Mouse (Mus musculus): ENCODE measurements around the gene Ufsp1. TPM values are rescaled to one million over a fixed set of nuclear protein-coding genes. Genes with fewer than 3 reads are reported as not detected.
A peak's percentile ranks its signal among the peaks of the same experiment; 100 is the strongest.
"Not testable (repeated sequence)": the region's sequence is repeated elsewhere in the genome, so short reads cannot be mapped to it uniquely, and the experiment has no call there.

Gene Ufsp1
- 10 to 100 TPM; 37.2 to 43.6 TPM for total RNA-seq (2021)
- long read RNA-seq, experiment 1, partial matches to known transcripts, result 0 of 4 reads
- long read RNA-seq, experiment 1, other reads (novel, unspliced or antisense), result 0 of 4 reads
- long read RNA-seq, experiment 2, transcript Ufsp1-201 (1 exons, 1,037 nt), result major isoform, 8 of 8 reads
- long read RNA-seq, experiment 2, partial matches to known transcripts, result 0 of 8 reads
- long read RNA-seq, experiment 2, other reads (novel, unspliced or antisense), result 0 of 8 reads

DNA sequence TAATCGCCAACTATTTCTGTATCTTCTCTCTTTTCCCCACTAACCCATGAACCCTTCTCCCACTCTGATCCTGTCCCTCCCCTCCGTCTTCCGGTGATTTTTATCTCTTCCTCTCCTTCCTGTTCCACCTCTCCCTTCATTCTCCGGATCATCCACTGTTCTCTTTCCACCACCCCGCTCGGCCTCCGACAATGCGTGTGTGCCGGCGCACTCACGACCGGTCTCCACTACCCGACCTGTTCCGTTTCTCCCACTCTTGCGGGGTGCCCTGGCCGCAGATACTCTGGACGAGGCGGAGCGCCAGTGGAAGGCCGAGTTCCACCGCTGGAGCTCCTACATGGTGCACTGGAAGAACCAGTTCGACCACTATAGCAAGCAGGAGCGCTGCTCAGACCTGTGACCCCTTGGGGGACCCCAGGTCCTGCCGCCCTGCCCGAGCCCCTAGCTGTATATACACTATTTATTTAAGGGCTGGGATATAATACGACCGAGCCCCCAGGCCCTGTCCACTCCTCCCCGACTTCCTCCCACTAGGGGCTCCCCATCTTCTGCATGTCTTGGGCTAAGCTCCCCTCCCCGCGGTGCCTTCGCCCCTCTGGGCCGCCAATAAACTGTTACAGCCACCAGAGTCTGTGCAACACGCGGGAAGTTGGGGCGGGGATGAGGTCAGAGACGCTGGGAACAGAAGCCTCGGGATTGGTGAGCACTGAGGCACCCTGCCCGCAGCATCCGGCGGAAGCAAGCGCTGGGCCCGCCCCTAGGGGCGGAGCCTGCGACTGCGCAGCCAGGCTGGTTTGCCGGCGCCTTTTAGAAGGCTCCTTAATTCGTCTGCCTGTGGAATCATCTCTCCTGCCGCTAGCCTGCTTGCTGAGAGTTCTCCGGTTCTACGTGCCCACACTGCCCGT lies at the start of gene Ufsp1:
Ufsp1 (plus strand) TSS at position 791 of the 905 bp plus-strand sequence.
- peak; percentile 95 for DNase-seq

DNA sequence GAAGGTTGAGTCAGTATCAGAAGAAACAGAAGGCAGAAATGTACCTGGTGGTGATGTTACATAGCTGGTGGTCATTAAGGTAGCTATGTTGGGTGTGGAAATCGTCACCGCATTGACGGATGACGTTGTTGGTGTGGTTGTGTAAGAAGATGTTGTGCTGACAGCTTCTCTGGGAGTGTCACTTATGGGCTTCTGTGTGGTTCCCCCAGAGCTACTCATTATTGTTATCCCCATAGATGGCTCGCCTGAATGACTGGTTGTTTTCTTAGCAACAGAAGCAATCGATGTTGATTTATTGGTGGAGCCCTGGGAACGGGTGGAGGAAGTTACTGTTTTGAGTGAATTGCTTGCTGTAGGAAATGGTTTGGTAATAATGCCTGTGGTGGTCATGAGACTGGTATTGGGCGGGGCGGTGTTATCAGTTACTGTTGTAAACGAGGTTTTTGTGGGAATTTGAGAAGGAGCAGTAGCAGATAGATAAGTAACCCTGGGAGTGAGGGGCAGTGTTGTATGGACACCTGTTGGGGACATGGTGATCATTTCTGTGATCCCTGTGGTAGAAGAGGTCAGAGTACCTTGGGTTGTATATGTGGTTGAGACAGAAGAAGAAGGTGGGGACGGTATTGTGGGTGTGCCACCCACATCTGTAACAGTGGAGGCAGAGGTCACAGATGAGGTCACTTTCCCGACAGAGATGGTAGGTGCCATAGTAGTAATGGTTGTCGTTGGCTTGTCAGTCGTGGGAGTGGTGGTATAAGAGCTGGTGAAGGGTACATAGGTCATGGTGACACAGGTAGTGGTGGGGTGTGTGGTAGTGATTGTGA lies 30.3 kb upstream of the Ufsp1 start:
- DNase-seq, result no peak

DNA sequence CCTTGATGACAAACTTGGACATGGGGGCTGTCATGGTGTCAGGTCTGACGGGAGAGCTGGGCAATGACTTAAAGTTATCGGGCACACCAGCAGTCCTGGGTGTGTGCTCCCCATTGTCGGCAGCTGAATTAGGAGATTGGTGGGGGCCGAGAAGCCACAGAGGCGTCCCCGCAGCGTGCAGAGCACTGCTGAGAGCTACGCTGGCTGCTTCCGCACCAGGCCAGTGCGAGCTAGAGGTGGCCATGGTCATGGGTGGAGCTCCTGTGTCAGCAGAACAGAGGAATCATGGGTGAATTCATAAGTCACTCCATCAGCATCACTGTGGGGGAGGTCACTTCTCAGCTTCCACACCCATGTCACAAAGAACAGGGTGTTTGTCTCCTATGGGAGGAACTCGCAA lies 29.6 kb upstream of the Ufsp1 start:
- DNase-seq, result no peak

DNA sequence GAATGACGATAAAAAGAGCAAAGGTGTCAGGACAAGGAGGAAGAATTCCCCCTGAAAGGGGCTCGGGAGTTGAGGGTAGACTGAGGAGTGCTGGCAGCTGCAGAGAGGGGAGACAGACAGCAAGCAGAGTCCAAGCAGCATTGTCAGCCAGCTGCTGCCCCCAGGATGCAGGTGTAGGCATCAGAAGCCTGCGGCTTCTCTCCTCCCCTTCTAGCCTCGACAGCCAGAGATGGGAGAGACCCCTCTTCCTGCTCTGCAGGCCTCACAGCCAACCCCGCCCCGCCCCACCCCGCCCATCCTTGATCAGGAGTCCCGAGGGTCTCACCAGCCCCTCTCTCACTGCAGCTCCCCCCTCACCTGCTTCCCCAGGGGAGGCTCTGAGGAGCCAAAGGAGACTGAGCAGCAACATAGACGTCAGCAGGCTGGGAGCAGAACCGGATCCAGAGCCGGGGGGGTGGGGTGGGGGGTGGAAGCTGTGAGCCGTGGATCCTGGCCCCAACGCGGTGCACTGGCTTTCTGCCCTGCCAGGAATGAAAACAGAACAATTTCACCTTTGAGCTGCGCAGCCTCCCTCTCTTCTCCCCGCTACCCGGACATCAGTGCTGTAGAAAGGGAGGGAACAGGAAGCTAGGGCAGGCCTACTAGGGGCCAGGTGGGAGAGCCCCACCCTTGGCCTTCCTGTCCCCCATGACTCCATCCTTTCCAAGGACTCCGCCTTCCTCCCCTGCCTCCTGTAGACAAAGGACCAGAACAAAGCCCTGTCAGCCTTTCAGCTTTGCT lies 26.1 kb upstream of the Ufsp1 start:
- no peak for DNase-seq

DNA sequence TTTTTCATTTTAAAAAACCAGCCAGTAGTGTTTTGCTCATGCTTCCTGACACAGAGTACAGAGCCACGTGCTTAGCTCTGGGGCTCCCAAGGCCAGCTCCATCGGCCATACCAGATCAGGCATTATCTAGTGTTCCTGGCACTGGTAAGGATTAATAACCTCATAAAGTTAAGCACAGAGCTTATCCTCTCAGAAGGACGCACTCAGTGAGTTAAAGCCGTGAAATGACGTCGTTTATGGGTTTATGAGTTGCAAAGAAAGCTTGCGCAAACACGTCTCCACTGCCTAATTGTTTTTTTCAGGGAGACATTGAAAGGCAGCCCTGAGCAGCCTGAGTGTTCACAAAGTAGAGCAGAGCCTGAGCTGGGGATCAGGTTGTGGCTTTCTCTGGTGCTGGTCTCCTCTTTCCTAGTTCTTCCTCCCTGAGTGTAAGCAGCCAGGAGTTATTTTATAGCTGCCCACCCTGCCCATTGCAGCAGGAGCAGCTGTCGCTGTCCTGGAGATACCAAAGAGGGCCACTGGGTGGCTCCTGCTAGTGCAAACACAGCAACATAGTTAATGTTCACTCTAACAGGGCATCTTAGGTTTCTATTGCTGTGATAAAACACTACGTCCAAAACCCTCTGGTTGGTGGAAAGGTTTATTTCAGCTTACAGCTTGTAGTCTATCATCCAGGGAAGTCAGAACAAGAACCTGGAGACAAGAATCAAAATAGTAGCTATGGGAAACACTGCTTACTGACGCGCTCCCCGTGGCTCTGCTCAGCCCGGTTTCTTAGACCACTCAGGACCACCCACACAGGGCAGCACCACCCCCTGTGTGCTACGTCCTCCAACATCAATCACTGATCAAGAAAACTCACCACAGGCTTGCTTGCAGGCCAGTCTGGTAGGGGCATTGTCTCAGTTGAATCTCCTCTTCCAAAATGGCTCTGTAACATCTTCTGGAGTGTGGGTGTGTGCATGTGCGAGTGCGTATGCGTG lies 16.8 kb upstream of the Ufsp1 start:
- DNase-seq, result no peak

DNA sequence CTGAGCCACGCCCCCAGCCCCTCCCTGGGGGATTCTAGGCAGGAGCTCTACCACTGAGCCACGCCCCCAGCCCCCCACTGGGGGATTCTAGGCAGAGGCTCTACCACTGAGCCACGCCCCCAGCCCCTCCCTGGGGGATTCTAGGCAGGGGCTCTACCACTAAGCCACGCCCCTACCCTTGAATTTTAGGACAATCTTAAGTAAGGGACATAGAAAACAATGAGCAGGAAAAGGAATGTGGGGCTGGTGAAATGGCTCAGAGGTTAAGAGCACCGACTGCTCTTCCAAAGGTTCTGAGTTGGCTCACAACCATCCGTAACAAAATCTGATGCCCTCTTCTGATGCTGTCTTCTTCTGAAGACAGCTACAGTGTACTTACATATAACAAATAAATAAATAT lies 10.0 kb upstream of the Ufsp1 start:
- DNase-seq, result not testable (repeated sequence)

DNA sequence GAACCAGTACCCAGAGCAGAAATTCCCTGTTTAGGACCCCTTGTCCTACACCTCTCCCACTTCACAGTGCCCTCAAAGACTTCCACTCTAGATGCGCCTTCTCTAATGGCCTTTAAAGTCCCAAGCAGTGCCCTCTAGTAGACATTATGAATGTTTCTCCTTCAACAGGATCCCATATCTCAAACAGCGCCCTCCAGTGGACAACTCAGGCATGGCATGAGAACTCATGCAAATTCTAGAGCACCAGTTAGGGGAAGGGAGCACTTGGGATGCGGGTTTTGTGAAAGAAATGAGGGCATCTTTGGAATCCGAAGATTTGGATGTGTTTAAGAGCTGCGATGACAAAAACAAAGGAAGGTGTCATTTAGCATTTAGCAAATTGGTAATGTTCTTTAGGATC lies 9.4 kb upstream of the Ufsp1 start:
- peak; percentile 75 for DNase-seq

DNA sequence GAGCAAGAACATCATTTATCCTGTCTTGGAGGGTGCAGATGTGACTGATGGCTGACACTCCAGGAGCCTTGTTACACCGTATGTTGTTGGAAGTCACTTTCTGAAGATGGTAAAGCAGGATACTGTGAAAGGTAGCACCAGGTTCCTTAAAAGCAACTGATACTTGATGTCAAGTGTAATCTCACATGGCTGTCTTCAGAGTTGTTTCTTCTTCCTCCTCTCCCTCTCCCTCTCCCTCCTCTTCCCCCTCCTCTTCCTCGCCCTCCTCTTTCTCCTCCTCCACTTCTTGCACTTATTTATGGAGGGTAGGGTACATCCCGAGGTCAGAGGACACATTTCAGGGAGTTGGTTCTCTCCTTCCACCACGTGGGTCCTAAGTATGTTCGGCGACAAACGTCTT lies 8.4 kb upstream of the Ufsp1 start:
- no peak for DNase-seq

DNA sequence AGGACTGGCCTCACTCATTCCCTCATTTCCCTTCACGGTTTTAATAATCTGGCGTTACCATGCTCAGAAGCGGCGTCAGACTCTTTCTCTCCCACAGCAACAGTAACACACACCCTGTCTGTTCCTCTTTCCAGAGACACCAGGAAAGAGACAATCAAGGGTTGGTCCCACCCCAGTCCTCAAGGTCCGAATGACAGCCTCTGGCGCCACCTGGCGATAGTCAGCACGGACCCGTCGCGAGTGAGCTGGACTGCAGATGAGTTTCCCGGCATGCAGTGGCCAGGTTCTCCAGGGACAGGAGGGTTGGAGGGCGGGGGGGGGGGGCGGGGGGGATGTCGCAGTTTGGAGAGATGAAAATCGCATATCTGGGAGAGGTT lies 7.8 kb upstream of the Ufsp1 start:
- peak; percentile 93 for DNase-seq

DNA sequence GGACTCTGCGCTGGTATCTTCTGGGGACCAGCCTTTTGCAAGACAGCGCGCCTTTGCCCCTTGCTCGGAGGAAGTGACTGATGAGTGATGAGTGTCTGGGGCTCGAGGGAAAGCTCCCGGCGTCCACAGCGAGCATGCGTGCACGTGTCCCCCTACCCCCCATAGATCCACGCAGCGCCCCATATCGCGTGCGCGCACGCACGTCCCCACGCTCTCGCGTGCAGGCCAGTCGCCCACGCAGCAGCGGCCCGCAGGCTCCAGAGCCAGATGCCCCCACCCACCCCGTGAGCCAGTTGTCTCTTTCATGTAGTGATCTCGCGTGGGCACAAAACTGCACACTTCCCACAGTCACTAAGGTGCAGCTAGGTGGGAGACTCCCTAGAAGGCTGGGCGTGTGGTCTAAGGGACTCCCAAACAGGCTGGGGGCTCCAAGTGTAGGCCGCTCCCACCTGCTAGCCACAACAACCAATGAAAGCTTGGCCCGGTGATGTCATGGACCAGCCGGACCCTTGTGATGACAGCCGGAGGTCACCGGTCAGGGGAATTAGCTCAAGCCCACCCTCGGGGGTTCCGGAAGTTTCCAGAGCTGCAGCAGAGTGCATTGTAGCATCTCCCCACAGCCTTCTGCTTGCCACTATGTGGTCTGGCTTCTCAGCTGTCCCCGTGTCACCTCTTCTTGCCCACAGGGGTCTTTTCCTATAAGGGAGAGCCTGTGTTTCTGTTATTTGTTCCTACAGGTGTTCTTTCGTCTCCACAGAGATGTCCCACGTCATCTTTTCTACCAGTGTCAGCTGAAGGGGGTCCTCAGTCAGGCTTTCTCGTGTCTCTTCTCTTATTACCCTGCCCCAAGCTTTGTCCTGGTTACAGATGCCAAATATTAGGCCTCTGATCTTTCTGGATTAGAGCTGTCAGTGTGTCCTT lies 7.1 kb upstream of the Ufsp1 start, which contains the start of gene Ache:
Ache (plus strand) TSS at position 488 of the 921 bp plus-strand sequence.
- DNase-seq, result peak; percentile 39

DNA sequence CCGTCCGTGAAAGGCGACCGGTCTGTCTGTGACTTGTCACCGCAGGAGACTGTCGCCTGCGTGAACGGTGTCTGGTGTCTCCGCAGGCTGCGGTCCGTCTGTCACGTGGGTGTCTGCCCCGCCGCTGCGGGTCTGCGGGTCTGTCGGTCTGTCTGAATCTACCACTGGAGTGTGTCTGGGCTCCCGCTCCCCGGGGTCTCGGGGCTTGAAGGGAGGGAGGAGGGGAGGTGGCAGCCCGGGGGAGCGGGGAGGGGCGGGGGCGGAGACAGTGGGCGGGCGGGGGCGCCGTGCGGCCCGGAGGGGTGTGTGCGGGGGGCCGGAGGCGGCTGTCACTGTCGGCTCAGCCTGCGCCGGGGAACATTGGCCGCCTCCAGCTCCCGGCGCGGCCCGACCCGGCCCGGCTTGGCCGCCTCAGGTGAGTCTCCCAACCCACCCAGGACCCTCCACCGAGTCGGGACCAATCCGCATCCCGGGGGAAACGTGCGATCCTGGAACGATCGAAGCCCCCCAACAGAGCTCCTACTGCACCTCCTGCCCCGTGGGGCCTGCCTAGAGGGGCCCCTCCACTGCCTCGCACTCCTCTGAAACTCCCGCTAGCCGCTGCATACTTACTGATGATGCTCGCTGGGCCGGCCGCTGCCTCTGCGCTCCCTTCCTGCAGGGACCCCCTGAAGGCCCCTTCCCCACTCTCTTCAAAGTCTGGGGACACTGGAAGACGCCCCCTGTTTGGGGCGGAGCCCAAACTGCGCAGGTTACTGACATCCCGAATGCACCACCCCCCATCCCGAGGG lies 6.3 kb upstream of the Ufsp1 start:
- peak; percentile 38 for DNase-seq

DNA sequence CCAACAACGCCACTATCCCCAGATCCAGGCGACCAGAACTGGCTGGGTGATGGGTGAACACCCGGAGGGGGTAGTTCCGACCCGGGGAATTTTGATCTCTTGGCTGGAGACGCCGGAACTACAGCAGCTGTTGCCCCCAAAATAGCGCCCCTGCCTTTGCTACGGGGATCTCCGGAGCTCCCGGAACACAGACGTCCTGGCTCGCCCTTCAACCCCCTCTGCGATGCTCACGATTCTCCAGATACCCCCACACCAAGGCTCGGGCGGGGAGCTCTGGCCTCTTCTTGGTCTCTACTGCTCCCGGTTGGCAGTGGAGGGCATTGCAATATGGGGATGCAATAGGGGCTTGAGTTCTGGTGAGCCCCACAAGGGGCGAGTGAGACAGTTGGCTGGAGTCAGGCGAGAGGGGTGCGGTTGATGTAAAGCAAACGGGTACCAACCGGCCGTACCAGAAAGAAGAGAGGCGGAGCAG lies 5.4 kb upstream of the Ufsp1 start:
- peak; percentile 55 for DNase-seq

DNA sequence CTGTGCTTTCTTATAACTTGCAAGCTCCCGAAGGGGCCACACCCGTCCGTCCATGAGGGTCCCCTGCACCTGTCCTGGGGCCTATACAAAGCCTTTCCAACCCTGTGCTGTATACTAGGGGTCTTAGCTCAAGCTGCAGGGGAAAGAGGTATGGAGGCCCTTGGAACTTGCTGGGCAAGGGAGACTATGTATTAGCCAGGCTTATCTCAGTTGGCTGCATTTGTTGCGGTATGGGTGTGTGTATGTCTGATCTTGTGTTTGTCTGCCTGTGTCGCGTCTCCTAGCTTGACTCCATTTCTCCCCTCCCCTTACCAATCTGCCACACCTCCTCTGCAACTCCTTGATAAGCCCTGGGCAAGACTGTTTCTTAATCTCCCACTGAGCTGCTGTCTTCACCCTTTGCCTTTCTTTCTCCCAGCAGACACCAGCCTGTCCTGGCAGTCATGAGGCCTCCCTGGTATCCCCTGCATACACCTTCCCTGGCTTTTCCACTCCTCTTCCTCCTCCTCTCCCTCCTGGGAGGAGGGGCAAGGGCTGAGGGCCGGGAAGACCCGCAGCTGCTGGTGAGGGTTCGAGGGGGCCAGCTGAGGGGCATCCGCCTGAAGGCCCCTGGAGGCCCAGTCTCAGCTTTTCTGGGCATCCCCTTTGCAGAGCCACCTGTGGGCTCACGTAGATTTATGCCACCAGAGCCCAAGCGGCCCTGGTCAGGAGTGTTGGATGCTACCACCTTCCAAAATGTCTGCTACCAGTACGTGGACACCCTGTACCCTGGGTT lies 4.7 kb upstream of the Ufsp1 start:
- DNase-seq, result no peak

DNA sequence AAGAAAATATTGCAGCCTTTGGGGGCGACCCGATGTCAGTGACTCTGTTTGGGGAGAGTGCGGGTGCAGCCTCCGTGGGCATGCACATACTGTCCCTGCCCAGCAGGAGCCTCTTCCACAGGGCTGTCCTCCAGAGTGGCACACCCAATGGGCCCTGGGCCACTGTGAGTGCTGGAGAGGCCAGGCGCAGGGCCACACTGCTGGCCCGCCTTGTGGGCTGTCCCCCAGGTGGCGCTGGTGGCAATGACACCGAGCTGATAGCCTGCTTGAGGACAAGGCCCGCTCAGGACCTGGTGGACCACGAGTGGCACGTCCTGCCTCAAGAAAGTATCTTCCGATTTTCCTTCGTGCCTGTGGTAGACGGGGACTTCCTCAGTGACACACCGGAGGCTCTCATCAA lies 3.8 kb upstream of the Ufsp1 start:
- peak; percentile 71 for DNase-seq

DNA sequence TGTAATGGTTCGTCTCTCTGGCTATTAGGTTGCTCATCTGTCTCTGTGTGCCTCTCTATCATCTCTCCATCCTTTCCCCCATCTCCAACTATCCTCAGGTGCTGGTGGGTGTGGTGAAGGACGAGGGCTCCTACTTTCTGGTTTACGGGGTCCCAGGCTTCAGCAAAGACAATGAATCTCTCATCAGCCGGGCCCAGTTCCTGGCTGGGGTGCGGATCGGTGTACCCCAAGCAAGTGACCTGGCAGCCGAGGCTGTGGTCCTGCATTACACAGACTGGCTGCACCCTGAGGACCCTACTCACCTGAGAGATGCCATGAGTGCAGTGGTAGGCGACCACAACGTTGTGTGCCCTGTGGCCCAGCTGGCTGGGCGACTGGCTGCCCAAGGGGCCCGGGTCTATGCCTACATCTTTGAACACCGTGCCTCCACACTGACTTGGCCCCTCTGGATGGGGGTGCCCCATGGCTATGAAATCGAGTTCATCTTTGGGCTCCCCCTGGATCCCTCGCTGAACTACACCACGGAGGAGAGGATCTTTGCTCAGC lies 3.0 kb upstream of the Ufsp1 start:
- no peak for DNase-seq

DNA sequence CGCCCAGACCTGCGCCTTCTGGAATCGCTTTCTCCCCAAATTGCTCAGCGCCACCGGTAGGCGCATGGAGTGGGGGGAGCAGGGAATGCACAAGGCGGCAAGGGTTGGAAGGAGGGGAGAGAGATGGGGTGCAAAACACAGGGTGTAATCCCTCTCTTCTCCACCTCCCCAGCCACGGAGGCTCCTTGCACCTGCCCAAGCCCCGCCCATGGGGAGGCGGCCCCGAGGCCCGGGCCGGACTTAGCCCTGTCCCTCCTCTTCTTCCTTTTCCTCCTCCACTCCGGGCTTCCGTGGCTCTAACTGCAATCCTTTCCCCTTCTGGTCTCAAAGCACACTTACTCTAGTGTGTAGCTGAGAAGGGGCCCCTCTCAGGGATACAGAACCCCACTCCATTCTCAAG lies 1.1 kb upstream of the Ufsp1 start:
- DNase-seq, result peak; percentile 73

DNA sequence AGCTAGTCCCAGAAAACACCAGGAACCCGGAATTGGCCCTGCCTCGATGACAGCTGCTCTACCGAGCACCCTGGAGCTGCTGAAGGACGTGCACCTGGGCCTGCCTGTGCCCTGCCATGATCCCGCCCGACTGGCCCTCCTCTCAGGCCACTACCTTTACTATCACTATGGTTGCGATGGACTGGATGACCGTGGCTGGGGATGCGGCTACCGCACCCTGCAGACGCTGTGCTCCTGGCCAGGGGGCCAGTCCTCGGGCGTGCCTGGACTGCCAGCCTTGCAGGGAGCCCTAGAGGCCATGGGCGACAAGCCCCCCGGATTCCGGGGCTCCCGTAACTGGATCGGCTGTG lies 290 bp downstream of the Ufsp1 start:
- peak; percentile 35 for DNase-seq

DNA sequence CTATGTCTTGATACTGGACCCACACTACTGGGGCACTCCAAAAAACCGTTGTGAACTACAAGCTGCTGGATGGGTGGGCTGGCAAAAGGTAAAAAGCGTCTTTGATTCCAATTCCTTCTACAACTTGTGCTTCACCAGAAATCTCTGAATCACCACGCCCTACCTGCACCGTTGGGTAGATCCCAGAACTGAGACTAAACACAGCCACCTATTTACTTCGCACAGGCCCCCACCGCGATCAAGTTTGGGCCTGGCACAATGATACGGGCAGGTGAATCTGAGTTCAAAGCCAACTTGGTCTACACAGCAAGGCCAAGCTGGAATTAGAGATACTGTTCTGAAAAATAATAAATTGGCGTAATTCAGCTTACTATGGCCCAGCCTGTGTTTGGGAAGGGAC lies 867 bp downstream of the Ufsp1 start:
- no peak for DNase-seq

Measured in gastrocnemius, postnatal 10 days (tissue).